Mouse (Mus musculus): ENCODE measurements around the gene Cux2.

DNA sequence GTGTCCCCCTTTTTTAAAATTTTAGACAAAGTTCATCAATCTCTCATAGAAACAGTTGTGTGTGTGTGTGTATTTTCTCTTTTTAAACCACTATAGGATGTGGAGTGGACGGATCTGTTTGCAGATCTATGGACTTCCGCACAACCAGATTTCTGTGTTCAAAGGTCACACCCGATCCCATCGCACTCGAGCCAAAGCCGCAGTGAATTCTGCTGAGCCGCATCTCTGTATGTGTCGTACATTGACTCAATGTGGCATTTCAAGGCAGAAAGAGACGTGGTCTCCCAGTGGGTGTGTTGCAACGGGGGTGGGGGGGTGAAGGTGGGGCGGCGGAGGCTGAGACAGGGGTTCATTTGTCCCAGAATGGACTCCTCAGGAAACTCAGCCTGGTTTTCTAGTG, 191.5 kb downstream of the Cux2 start:
- TF ChIP-seq POLR2A (IDR thresholded peaks at IDR 0.05; ENCODE audit: borderline replicate concordance, low read depth, low read length) (no peak), CTCF (IDR thresholded peaks at IDR 0.05; ENCODE audit: low read depth, low read length) (no peak)

All from bone marrow macrophage, adult 2 months (primary cell).